Mouse (Mus musculus) heart, embryonic 14.5 days (tissue): Measurements from ENCODE around the gene Dock9. TPM values are rescaled to one million over a fixed set of nuclear protein-coding genes. Genes with fewer than 3 reads are reported as not detected.

Experiments
- ATAC-seq: fragments of 200-750 bp; cut with Nextera tagmentation; 2 replicates; pipeline ENCODE4 v1.8.0; 2017; ENCODE audit warnings: low read depth, moderate TSS enrichment; ENCODE audit not compliant: insufficient number of reproducible peaks, insufficient read depth, low FRiP score
- H3K27ac ChIP-seq, 2 experiments: fragments of 200-500 bp in 1 of 2; fragments of 300-500 bp in 1 of 2; sonication (generic) in 1 of 2; replicated peaks in 1 of 2; 2 replicates each; pipeline ENCODE4 v1.5.1; 2012 to 2014; ENCODE audit warnings: low read depth in 2 of 2, low read length in 2 of 2, control low read depth in 1 of 2, mild to moderate bottlenecking in 1 of 2, mixed read lengths in 1 of 2; ENCODE audit not compliant: control insufficient read depth in 1 of 2, insufficient read depth in 1 of 2
- H3K27me3 ChIP-seq: fragments of 300-500 bp; sonication (generic); 2 replicates; pipeline ENCODE4 v1.6.1; 2014; ENCODE audit warnings: mild to moderate bottlenecking, low read length, control low read depth; ENCODE audit not compliant: control insufficient read depth, insufficient read depth
- H3K36me3 ChIP-seq: fragments of 300-500 bp; sonication (generic); 2 replicates; pipeline ENCODE4 v1.6.1; 2014; ENCODE audit warnings: mild to moderate bottlenecking, control low read depth, low read length, mixed read lengths; ENCODE audit not compliant: control insufficient read depth, insufficient read depth
- H3K4me1 ChIP-seq, 2 experiments: fragments of 200-500 bp in 1 of 2; fragments of 300-500 bp in 1 of 2; sonication (generic) in 1 of 2; 2 replicates each; pipeline ENCODE4 v1.6.1; 2012 to 2014; ENCODE audit warnings: low read length in 2 of 2, control low read depth in 1 of 2, mixed read lengths in 1 of 2; ENCODE audit not compliant: control insufficient read depth in 2 of 2, insufficient read depth in 2 of 2
- H3K4me2 ChIP-seq: fragments of 300-500 bp; sonication (generic); 2 replicates; pipeline ENCODE4 v1.6.1; 2014; ENCODE audit warnings: mild to moderate bottlenecking, low read length
- H3K4me3 ChIP-seq, 2 experiments: fragments of 200-500 bp in 1 of 2; fragments of 300-500 bp in 1 of 2; sonication (generic) in 1 of 2; 2 replicates each; pipeline ENCODE4 v1.5.1; 2012 to 2014; ENCODE audit warnings: low read length in 2 of 2, mild to moderate bottlenecking in 2 of 2, control low read depth in 1 of 2, low read depth in 1 of 2, moderate library complexity in 1 of 2; ENCODE audit not compliant: control insufficient read depth in 1 of 2, insufficient read depth in 1 of 2
- H3K9ac ChIP-seq: fragments of 300-500 bp; sonication (generic); 2 replicates; pipeline ENCODE4 v1.6.1; 2014; ENCODE audit warnings: mild to moderate bottlenecking, low read length
- H3K9me3 ChIP-seq: fragments of 300-500 bp; sonication (generic); 2 replicates; pipeline ENCODE4 v1.6.1; 2016; ENCODE audit warnings: low read length, control low read depth; ENCODE audit not compliant: control insufficient read depth
- WGBS: fragments of 180-500 bp; shearing (Covaris S2); extraction: QIAGEN DNeasy Blood & Tissue Kit; methylation state at CpG from one replicate; pipeline ENCODE4 v1.1.7; 2014; 5-methylcytosine and 5-hydroxymethylcytosine counted together
- polyA plus RNA-seq: library from polyadenylated mRNA; unstranded; fragments of >200 nt; fragmentation: Nextera tagmentation; extraction: Ambion mirVana; gene quantifications from 2 replicates; pipeline ENCODE4 v1.2.1, GENCODE M21; 2014

Gene Dock9
- polyA plus RNA-seq, 1 experiment from 2014 or later = 8.4 TPM

- 82% methylated on average over 5 of the region's 5 CpGs for WGBS
- H3K4me3 ChIP-seq = no peak overlapping the region
- no peaks in the 10 kb centered on the region for H3K27me3 ChIP-seq
- no peak overlapping the region for H3K4me2 ChIP-seq
- ATAC-seq = no peak
- no peak overlapping the region for H3K9ac ChIP-seq
- H3K9me3 ChIP-seq = no peaks in the 10 kb centered on the region
- H3K4me1 ChIP-seq = peaks cover 8 to 24% of the 10 kb centered on the region in 2 experiments; a peak in 3 of 4 replicates
- no peaks in the 10 kb centered on the region for H3K36me3 ChIP-seq
- no peak overlapping the region for H3K27ac ChIP-seq
Measured at GRCm38 (mm10) chr14:121594684-121595083, 203.0 kb downstream of the Dock9 start.

GRCm38 (mm10) chr14:121593313-121593929, 204.2 kb downstream of the Dock9 start:
- Histone ChIP-seq H3K9me3 (no peaks in the 10 kb centered on the region), H3K4me1 (peaks cover 10 to 28% of the 10 kb centered on the region in 2 experiments; a peak in 3 of 4 replicates), H3K36me3 (no peaks in the 10 kb centered on the region), H3K9ac (no peak overlapping the region), H3K27me3 (no peaks in the 10 kb centered on the region), H3K4me2 (no peak overlapping the region), H3K27ac (no peak overlapping the region), H3K4me3 (no peak overlapping the region)
- ATAC-seq = no peak
- 26% methylated on average over 10 of the region's 10 CpGs for WGBS

- Histone ChIP-seq H3K4me1 (peaks cover 10 to 28% of the 10 kb centered on the region in 2 experiments; a peak in 3 of 4 replicates), H3K9me3 (no peaks in the 10 kb centered on the region), H3K36me3 (no peaks in the 10 kb centered on the region), H3K27ac (peak overlapping the region in 1 of 2 experiments; percentile 50; a peak in 1 of 4 replicates), H3K4me3 (no peak overlapping the region), H3K9ac (no peak overlapping the region; the same call in 1 of the 2 replicates), H3K4me2 (no peak overlapping the region), H3K27me3 (no peaks in the 10 kb centered on the region)
- 14% methylated on average over 3 of the region's 3 CpGs for whole genome bisulfite sequencing
- ATAC-seq = no peak
Measured at GRCm38 (mm10) chr14:121592890-121593289, 204.7 kb downstream of the Dock9 start.

GRCm38 (mm10) chr14:121592356-121592755, 205.3 kb downstream of the Dock9 start:
- no peaks in the 10 kb centered on the region for H3K27me3 ChIP-seq
- no peak for ATAC-seq
- H3K4me2 ChIP-seq = no peak overlapping the region
- no peaks in the 10 kb centered on the region for H3K36me3 ChIP-seq
- H3K9ac ChIP-seq = no peak overlapping the region; the same call in 1 of the 2 replicates
- no peak overlapping the region for H3K4me3 ChIP-seq
- WGBS = 47% methylated on average over 9 of the region's 9 CpGs
- peak overlapping the region in 1 of 2 experiments; percentile 50; a peak in 1 of 4 replicates for H3K27ac ChIP-seq
- H3K9me3 ChIP-seq = no peaks in the 10 kb centered on the region
- peaks cover 10 to 28% of the 10 kb centered on the region in 2 experiments; a peak in 3 of 4 replicates for H3K4me1 ChIP-seq

- Histone ChIP-seq H3K4me3 (no peak overlapping the region), H3K9ac (no peak overlapping the region), H3K36me3 (no peaks in the 10 kb centered on the region), H3K4me1 (peaks cover 10 to 35% of the 10 kb centered on the region in 2 experiments; a peak in 3 of 4 replicates), H3K27ac (0 out of 4 replicates have a peak overlapping the region, but pooled peaks of 1 of the 2 experiments have one; percentile 24), H3K4me2 (no peak overlapping the region), H3K27me3 (no peaks in the 10 kb centered on the region), H3K9me3 (no peaks in the 10 kb centered on the region)
- ATAC-seq = peak; percentile 37; the same call in 1 of the 2 replicates
- 50% methylated on average over 10 of the region's 10 CpGs for WGBS
Measured at GRCm38 (mm10) chr14:121589097-121589725, 208.4 kb downstream of the Dock9 start.

- WGBS = 69% methylated on average over 4 of the region's 4 CpGs
- no peaks in the 10 kb centered on the region for H3K27me3 ChIP-seq
- H3K27ac ChIP-seq = no peak overlapping the region
- no peak overlapping the region for H3K9ac ChIP-seq
- ATAC-seq = no peak
- H3K4me1 ChIP-seq = peaks cover 8 to 29% of the 10 kb centered on the region in 2 experiments; a peak in 3 of 4 replicates
- no peak overlapping the region for H3K4me2 ChIP-seq
- H3K36me3 ChIP-seq = no peaks in the 10 kb centered on the region
- no peaks in the 10 kb centered on the region for H3K9me3 ChIP-seq
- no peak overlapping the region for H3K4me3 ChIP-seq
Measured at GRCm38 (mm10) chr14:121588451-121588850, 209.2 kb downstream of the Dock9 start.

GRCm38 (mm10) chr14:121585906-121586765, 211.5 kb downstream of the Dock9 start:
- no peaks in the 10 kb centered on the region for H3K27me3 ChIP-seq
- peak overlapping the region; percentile 44 for H3K4me2 ChIP-seq
- no peak overlapping the region for H3K4me3 ChIP-seq
- H3K27ac ChIP-seq = no peak overlapping the region
- peak overlapping the region; percentile 38; the same call in 1 of the 2 replicates for H3K9ac ChIP-seq
- H3K9me3 ChIP-seq = no peaks in the 10 kb centered on the region
- H3K4me1 ChIP-seq = peaks cover 2 to 15% of the 10 kb centered on the region in 2 experiments; a peak in 2 of 4 replicates
- no peak for ATAC-seq
- 0 out of 2 replicates have a peak, but pooled peaks cover 7% of the 10 kb centered on the region for H3K36me3 ChIP-seq
- WGBS = 51% methylated on average over 21 of the region's 21 CpGs
